Mouse (Mus musculus): Measurements from ENCODE around the gene Abhd12.

Gene Abhd12

GRCm38 (mm10) chr2:150808812-150809211 lies 95.7 kb downstream of the Abhd12 start:
- in situ Hi-C loops (cut with MseI, MboI): no loop called here

- in situ Hi-C loops (cut with MseI, MboI): no loop called here
Measured at GRCm38 (mm10) chr2:150808381-150808780, 96.2 kb downstream of the Abhd12 start.

- in situ Hi-C loops (cut with MseI, MboI): no loop called here
Measured at GRCm38 (mm10) chr2:150803035-150803434, 101.5 kb downstream of the Abhd12 start.

- in situ Hi-C loops (cut with MseI, MboI): no loop called here
Measured at GRCm38 (mm10) chr2:150800616-150801015, 103.9 kb downstream of the Abhd12 start.

GRCm38 (mm10) chr2:150798084-150798483 lies 106.5 kb downstream of the Abhd12 start:
- in situ Hi-C loops (cut with MseI, MboI): no loop called here

GRCm38 (mm10) chr2:150793320-150793719 lies 111.2 kb downstream of the Abhd12 start:
- in situ Hi-C loops (cut with MseI, MboI): no loop called here

- in situ Hi-C loops (cut with MseI, MboI): no loop called here
Measured at GRCm38 (mm10) chr2:150788768-150789550, 115.6 kb downstream of the Abhd12 start.

GRCm38 (mm10) chr2:150787234-150787771 lies 117.2 kb downstream of the Abhd12 start:
- in situ Hi-C loops (cut with MseI, MboI): no loop called here

- in situ Hi-C loops (cut with MseI, MboI): no loop called here
Measured at GRCm38 (mm10) chr2:150786251-150787180, 118.0 kb downstream of the Abhd12 start, which contains the start of gene Pygb. TSS of gene Pygb (plus strand) at chr2:150786735.

GRCm38 (mm10) chr2:150782801-150783200 lies 121.7 kb downstream of the Abhd12 start:
- in situ Hi-C loops (cut with MseI, MboI): no loop called here

Measured in mouse trophoblast stem cell (cell line).